Mouse (Mus musculus): ENCODE results near the gene Irf4.

DNA sequence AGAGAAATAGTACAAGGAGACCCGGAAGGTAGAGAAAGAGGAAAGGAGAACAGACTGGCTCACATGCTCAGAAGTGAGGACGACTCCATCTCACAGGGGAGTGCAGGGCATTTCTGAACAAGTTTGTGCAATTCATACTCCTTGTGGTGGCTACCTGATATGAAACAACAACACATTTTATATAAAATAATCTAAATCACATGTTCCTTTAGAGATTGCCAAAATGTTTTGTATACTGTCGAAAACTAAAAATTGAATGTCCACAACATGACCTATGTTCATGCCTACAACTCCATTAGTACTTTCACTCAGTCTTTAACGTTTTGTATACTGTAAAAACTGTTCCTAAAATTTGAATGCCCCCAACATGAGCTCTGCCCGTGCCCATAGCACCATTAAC is 7.9 kb upstream of the Irf4 start:
- TF ChIP-seq POLR2A (IDR thresholded peaks at IDR 0.05; ENCODE audit: insufficient read depth, low read length) (no peak), CTCF (IDR thresholded peaks at IDR 0.05; ENCODE audit: low read depth, low read length) (no peak)

Measured in ES-Bruce4 (cell line).